Mouse (Mus musculus) kidney, embryonic 15.5 days (tissue): ENCODE data around the gene Gabrb1. TPM values are rescaled to one million over a fixed set of nuclear protein-coding genes. Genes with fewer than 3 reads are reported as not detected.
"Not testable (repeated sequence)": the region's sequence is repeated elsewhere in the genome, so short reads cannot be mapped to it uniquely, and the experiment has no call there.

Experiments used
- ATAC-seq: fragments of 200-750 bp; cut with Nextera tagmentation; replicated peaks from 2 replicates; pipeline ENCODE4 v1.8.0; 2017; ENCODE audit warnings: moderate TSS enrichment; ENCODE audit not compliant: low FRiP score
- H3K27ac ChIP-seq: fragments of 300-500 bp; sonication (generic); 2 replicates; pipeline ENCODE4 v1.5.1; 2015; ENCODE audit warnings: mild to moderate bottlenecking, inconsistent platforms
- H3K27me3 ChIP-seq: fragments of 300-500 bp; sonication (generic); 2 replicates; pipeline ENCODE4 v1.6.1; 2015; ENCODE audit warnings: inconsistent platforms
- H3K36me3 ChIP-seq: fragments of 300-500 bp; sonication (generic); 2 replicates; pipeline ENCODE4 v1.6.1; 2015; ENCODE audit warnings: inconsistent platforms
- H3K4me1 ChIP-seq: fragments of 300-500 bp; sonication (generic); 2 replicates; pipeline ENCODE4 v1.6.1; 2015; ENCODE audit warnings: inconsistent platforms
- H3K4me2 ChIP-seq: fragments of 300-500 bp; sonication (generic); 2 replicates; pipeline ENCODE4 v1.6.1; 2015; ENCODE audit warnings: moderate library complexity, mild to moderate bottlenecking, inconsistent platforms
- H3K4me3 ChIP-seq: fragments of 300-500 bp; sonication (generic); replicated peaks from 2 replicates; pipeline ENCODE4 v1.5.1; 2015; ENCODE audit warnings: mild to moderate bottlenecking, inconsistent platforms
- H3K9ac ChIP-seq: fragments of 300-500 bp; sonication (generic); 2 replicates; pipeline ENCODE4 v1.6.1; 2015; ENCODE audit warnings: mild to moderate bottlenecking, inconsistent platforms
- H3K9me3 ChIP-seq: fragments of 300-500 bp; sonication (generic); replicated peaks from 2 replicates; pipeline ENCODE4 v1.6.1; 2016; ENCODE audit warnings: inconsistent platforms
- WGBS: fragments of 180-500 bp; shearing (Covaris S2); methylation state at CpG from one replicate; pipeline ENCODE4 v1.1.7; 2015; ENCODE audit warnings: mixed read lengths; 5-methylcytosine and 5-hydroxymethylcytosine counted together
- polyA plus RNA-seq: library from polyadenylated mRNA; unstranded; fragments of >200 nt; fragmentation: Nextera tagmentation; extraction: Ambion mirVana; gene quantifications from 2 replicates; pipeline ENCODE4 v1.2.1, GENCODE M21; 2015

Gene Gabrb1
- polyA plus RNA-seq, 1 experiment from 2014 or later = 0.49 TPM

- Histone ChIP-seq H3K9me3 (no peaks in the 10 kb centered on the region), H3K27ac (no peak overlapping the region), H3K36me3 (no peaks in the 10 kb centered on the region), H3K27me3 (no peaks in the 10 kb centered on the region), H3K9ac (no peak overlapping the region), H3K4me3 (no peak overlapping the region), H3K4me2 (no peak overlapping the region), H3K4me1 (no peaks in the 10 kb centered on the region)
- no peak for ATAC-seq
- 71% methylated on average over 6 of the region's 6 CpGs for WGBS
These were observed 410.9 kb downstream of the Gabrb1 start for GRCm38 (mm10) chr5:72068826-72069225.

GRCm38 (mm10) chr5:72069398-72069797, 411.5 kb downstream of the Gabrb1 start:
- not testable (repeated sequence) for H3K4me2 ChIP-seq, ATAC-seq, H3K27ac ChIP-seq, H3K4me1 ChIP-seq, H3K9me3 ChIP-seq, H3K36me3 ChIP-seq, H3K27me3 ChIP-seq, H3K4me3 ChIP-seq, H3K9ac ChIP-seq
- 91% methylated on average over 7 of the region's 7 CpGs for WGBS

GRCm38 (mm10) chr5:72076781-72077180, 418.9 kb downstream of the Gabrb1 start:
- Histone ChIP-seq H3K4me3 (no peak overlapping the region), H3K27me3 (no peaks in the 10 kb centered on the region), H3K9ac (no peak overlapping the region), H3K27ac (no peak overlapping the region), H3K36me3 (no peaks in the 10 kb centered on the region), H3K4me2 (no peak overlapping the region), H3K9me3 (no peaks in the 10 kb centered on the region), H3K4me1 (no peaks in the 10 kb centered on the region)
- no peak for ATAC-seq
- 86% methylated on average over 6 of the region's 6 CpGs for WGBS

- 89% methylated on average over 1 of the region's 1 CpGs for WGBS
- Histone ChIP-seq H3K9ac (no peak overlapping the region), H3K4me2 (no peak overlapping the region), H3K4me3 (no peak overlapping the region), H3K9me3 (no peaks in the 10 kb centered on the region), H3K4me1 (no peaks in the 10 kb centered on the region), H3K27me3 (no peaks in the 10 kb centered on the region), H3K27ac (no peak overlapping the region), H3K36me3 (no peaks in the 10 kb centered on the region)
- ATAC-seq = no peak
These were observed 428.6 kb downstream of the Gabrb1 start for GRCm38 (mm10) chr5:72086518-72086917.

GRCm38 (mm10) chr5:72094582-72094981, 436.7 kb downstream of the Gabrb1 start:
- 42% methylated on average over 7 of the region's 7 CpGs for WGBS

GRCm38 (mm10) chr5:72095015-72095414, 437.1 kb downstream of the Gabrb1 start:
- ATAC-seq = no peak
- no peaks in the 10 kb centered on the region for H3K27me3 ChIP-seq
- no peak overlapping the region for H3K4me2 ChIP-seq
- no peak overlapping the region for H3K9ac ChIP-seq
- H3K4me3 ChIP-seq = no peak overlapping the region
- H3K27ac ChIP-seq = no peak overlapping the region
- no peaks in the 10 kb centered on the region for H3K4me1 ChIP-seq
- no peaks in the 10 kb centered on the region for H3K36me3 ChIP-seq
- H3K9me3 ChIP-seq = no peaks in the 10 kb centered on the region
- 92% methylated on average over 2 of the region's 2 CpGs for WGBS

More at GRCm38 (mm10) chr5:72094582-72094981, 436.7 kb downstream of the Gabrb1 start:
- Histone ChIP-seq H3K27me3 (no peaks in the 10 kb centered on the region), H3K4me2 (no peak overlapping the region), H3K4me3 (no peak overlapping the region), H3K36me3 (no peaks in the 10 kb centered on the region), H3K27ac (no peak overlapping the region), H3K4me1 (no peaks in the 10 kb centered on the region), H3K9me3 (no peaks in the 10 kb centered on the region), H3K9ac (no peak overlapping the region)
- no peak for ATAC-seq

GRCm38 (mm10) chr5:72104274-72104921, 446.5 kb downstream of the Gabrb1 start:
- Histone ChIP-seq H3K27me3 (no peaks in the 10 kb centered on the region), H3K4me2 (no peak overlapping the region), H3K4me3 (no peak overlapping the region), H3K4me1 (no peaks in the 10 kb centered on the region), H3K9me3 (no peaks in the 10 kb centered on the region), H3K27ac (no peak overlapping the region), H3K36me3 (no peaks in the 10 kb centered on the region), H3K9ac (no peak overlapping the region)
- 72% methylated on average over 7 of the region's 7 CpGs for WGBS
- ATAC-seq = no peak

- WGBS = 89% methylated on average over 6 of the region's 6 CpGs
- Histone ChIP-seq H3K4me3 (no peak overlapping the region), H3K27ac (no peak overlapping the region), H3K9me3 (no peaks in the 10 kb centered on the region), H3K4me2 (no peak overlapping the region), H3K27me3 (no peaks in the 10 kb centered on the region), H3K9ac (no peak overlapping the region), H3K36me3 (no peaks in the 10 kb centered on the region), H3K4me1 (0 out of 2 replicates have a peak, but pooled peaks cover 2% of the 10 kb centered on the region)
- ATAC-seq = no peak
These were observed 464.6 kb downstream of the Gabrb1 start for GRCm38 (mm10) chr5:72122414-72123037.

GRCm38 (mm10) chr5:72126681-72127080, 468.8 kb downstream of the Gabrb1 start:
- 76% methylated on average over 4 of the region's 4 CpGs for WGBS
- Histone ChIP-seq H3K27ac (no peak overlapping the region), H3K4me2 (no peak overlapping the region), H3K27me3 (no peaks in the 10 kb centered on the region), H3K4me3 (no peak overlapping the region), H3K9me3 (no peaks in the 10 kb centered on the region), H3K9ac (no peak overlapping the region), H3K36me3 (no peaks in the 10 kb centered on the region), H3K4me1 (0 out of 2 replicates have a peak, but pooled peaks cover 2% of the 10 kb centered on the region)
- no peak for ATAC-seq

GRCm38 (mm10) chr5:72133906-72134305, 476.0 kb downstream of the Gabrb1 start:
- H3K27ac ChIP-seq = no peak overlapping the region
- H3K4me3 ChIP-seq = no peak overlapping the region
- ATAC-seq = no peak
- no peaks in the 10 kb centered on the region for H3K27me3 ChIP-seq
- H3K9me3 ChIP-seq = no peaks in the 10 kb centered on the region
- no peaks in the 10 kb centered on the region for H3K36me3 ChIP-seq
- whole genome bisulfite sequencing = 52% methylated on average over 2 of the region's 2 CpGs
- H3K4me2 ChIP-seq = no peak overlapping the region
- H3K9ac ChIP-seq = no peak overlapping the region
- H3K4me1 ChIP-seq = no peaks in the 10 kb centered on the region

GRCm38 (mm10) chr5:72138256-72138655, 480.3 kb downstream of the Gabrb1 start:
- no peak overlapping the region for H3K27ac ChIP-seq
- H3K36me3 ChIP-seq = no peaks in the 10 kb centered on the region
- no peaks in the 10 kb centered on the region for H3K27me3 ChIP-seq
- no peak overlapping the region for H3K9ac ChIP-seq
- no peaks in the 10 kb centered on the region for H3K9me3 ChIP-seq
- no peak overlapping the region for H3K4me3 ChIP-seq
- 89% methylated on average over 7 of the region's 7 CpGs for WGBS
- H3K4me2 ChIP-seq = no peak overlapping the region
- no peaks in the 10 kb centered on the region for H3K4me1 ChIP-seq
- no peak for ATAC-seq

- WGBS = 48% methylated on average over 1 of the region's 1 CpGs
- no peaks in the 10 kb centered on the region for H3K9me3 ChIP-seq
- no peak for ATAC-seq
- no peak overlapping the region for H3K4me2 ChIP-seq
- no peak overlapping the region for H3K27ac ChIP-seq
- no peak overlapping the region for H3K9ac ChIP-seq
- no peaks in the 10 kb centered on the region for H3K36me3 ChIP-seq
- no peaks in the 10 kb centered on the region for H3K4me1 ChIP-seq
- H3K27me3 ChIP-seq = no peaks in the 10 kb centered on the region
- H3K4me3 ChIP-seq = no peak overlapping the region
These were observed 481.7 kb downstream of the Gabrb1 start for GRCm38 (mm10) chr5:72139619-72140018.

GRCm38 (mm10) chr5:72148679-72149078, 490.8 kb downstream of the Gabrb1 start:
- no peaks in the 10 kb centered on the region for H3K27me3 ChIP-seq
- no peaks in the 10 kb centered on the region for H3K36me3 ChIP-seq
- WGBS = 85% methylated on average over 5 of the region's 5 CpGs
- H3K9me3 ChIP-seq = no peaks in the 10 kb centered on the region
- H3K9ac ChIP-seq = no peak overlapping the region
- H3K27ac ChIP-seq = no peak overlapping the region
- H3K4me3 ChIP-seq = no peak overlapping the region
- H3K4me1 ChIP-seq = no peaks in the 10 kb centered on the region
- ATAC-seq = no peak
- H3K4me2 ChIP-seq = no peak overlapping the region
